Mouse (Mus musculus): ENCODE data around the gene Pex5l.

Gene Pex5l

DNA sequence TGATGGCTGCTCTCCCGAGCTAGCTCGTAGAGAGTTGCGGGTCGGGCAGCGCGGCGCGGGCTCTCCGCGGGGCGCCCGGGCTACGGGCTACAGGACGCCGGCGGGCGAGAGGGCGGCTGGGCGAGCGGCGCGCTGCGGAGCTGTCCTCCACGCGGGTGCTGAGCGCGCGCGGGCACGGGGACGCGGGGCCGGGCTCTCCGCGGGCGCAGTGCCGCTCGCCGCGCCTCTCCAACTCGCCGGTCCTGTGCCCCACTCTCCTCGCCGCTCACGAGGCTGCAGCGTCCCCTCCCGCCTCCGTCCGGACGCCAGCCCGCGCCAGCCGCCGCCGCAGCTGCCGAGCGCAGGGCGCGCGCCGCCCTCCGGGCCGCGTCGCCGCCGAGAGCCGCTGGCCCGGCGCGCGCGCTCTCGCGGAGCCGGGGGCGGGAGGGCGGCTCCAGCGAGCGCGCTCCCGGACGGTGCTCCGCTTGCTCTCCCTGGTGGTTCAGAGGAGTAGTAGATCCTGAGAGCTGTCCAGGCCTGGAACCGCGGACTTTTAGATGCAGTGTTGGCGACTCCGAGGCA, at the start of gene Pex5l:
TSS of gene Pex5l (minus strand) at position 347 of the 561 bp plus-strand sequence.
- peak in 1 of 2 experiments; percentile 11 for DNase-seq (ENCODE audit: low spot score in 2 of 2)

DNA sequence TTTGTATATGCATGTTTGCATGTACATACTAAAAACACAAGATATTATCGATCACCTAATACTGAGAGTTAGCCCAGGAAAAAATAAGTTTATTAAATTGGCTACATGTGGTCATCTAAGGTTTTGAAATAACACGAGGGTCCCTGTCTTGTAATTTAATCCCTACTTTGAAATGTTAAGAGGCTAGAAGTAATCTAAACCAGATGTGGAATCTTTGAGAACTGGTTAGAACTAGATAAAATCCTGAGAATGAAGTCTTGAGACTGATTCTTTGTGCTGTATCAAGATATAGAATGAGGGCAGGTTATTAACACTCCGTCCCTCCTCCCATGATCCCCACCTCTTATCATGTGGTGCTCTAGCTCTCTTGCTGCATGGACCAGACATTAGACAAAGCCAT, 22.1 kb upstream of the Pex5l start:
- DNase-seq (ENCODE audit: low spot score in 2 of 2), result no peak

DNA sequence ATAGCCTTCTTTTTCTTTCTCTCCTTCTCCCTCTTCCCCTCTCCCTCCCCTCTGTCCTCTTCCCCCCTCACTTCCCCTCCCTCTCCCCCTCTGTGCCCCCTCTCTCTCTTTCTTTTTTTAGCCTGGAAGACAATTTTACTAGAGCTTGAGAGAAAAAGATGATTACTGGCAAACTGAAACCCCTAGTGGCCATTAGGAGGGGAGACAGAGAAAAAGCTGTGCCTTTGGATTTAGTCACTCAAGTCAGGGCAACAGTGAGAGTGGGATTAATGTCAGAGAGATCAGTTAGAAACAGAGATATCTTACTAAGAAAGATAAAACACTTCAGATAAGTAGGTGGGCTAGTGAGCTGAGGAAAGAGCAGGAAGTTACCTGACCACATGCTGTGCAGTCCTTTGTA, 20.8 kb upstream of the Pex5l start:
- DNase-seq (ENCODE audit: low spot score in 2 of 2), result no peak

DNA sequence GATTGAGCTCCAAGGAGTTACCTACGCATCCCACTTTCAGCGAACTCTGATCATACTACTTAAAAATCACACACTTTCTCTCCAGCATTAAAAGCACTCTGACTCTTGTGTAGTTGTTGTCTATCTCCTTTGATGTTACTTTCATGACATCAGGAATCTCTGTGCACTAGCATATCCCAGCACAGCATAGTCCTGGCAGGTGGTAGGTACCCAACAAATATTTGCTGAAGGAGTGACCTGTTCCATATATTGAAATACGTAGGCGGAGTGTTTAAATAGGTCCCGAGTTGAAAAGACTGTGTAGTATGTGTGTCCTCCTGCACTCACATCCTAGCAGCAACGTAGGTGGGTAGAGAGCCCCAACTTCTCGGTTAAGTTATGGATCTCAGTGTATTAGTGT, 545 bp upstream of the Pex5l start:
- DNase-seq (ENCODE audit: low spot score in 2 of 2), result no peak

DNA sequence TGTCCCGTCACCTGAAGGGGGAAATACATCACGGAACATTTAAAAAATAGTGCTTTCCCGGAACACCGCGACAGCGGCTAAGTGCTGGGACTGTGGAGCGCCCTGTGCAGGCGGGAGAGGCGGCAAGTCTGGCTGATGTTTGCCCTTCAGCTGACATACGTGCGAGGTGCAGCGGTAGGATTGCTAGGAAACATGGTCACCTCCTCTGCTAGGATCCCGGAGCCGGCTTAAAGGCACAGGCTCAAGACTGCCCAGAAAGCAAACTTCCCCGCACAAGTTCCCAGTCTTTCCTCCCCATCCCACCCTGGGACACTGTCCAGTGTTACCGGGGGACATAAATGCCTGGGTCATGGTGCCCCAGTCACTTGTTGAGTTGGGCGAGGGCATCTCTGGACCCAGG, 649 bp downstream of the Pex5l start:
- DNase-seq (ENCODE audit: low spot score in 2 of 2), result no peak

DNA sequence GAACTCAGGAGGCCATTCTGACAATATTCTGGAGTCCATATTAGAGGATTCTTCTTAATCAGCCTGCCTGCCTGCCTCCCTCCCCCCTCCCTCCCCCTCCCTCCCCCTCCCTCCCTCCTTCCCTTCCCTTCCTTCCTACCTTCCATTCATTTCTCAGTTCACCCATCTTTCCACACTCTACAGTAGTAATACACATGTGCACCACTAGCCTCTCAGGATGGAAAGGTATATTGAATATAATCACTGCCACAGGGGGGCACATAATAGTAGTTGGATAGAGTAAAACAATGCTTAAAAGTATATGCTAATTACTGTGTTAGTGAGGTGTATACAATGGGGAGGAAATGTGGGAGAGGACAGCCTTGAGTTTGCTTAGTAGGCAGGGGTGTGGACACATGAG, 13.1 kb downstream of the Pex5l start:
- no peak for DNase-seq (ENCODE audit: low spot score in 2 of 2)

DNA sequence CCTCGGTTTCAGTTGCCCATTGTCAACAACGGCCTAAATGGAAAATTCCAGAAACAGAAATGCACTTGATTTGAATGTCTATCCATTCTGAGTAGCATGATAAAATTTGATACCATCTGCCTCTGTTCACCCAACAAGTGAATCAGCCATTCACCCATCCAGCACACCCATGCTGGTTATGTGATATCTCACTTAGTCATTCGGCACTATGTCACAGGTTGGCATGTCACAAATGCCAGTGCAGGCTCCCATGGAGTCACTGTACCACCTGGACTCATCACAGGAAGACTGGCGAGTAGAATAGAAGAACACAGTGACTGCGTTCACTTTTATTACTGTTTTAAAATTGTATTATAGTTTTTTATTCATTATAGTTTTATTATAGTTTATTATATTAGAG, 18.3 kb downstream of the Pex5l start:
- DNase-seq (ENCODE audit: low spot score in 2 of 2), result no peak

DNA sequence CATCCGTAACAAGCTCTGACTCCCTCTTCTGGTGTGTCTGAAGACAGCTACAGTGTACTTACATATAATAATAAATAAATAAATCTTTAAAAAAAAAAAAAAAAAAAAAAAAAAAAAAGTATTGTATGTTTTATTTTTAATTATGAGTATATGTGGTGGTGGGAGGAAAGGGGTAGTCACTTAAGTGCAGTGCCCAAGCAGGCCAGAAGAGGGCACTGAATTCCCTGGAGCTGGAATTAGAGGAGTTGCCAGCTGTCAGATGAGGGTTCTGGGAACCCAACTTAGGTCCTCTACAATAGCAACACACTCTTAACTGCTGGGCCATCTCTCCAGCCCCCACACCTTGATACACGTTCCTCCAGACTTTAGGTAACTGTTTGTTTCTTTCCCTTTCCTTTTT, 37.3 kb downstream of the Pex5l start:
- DNase-seq (ENCODE audit: low spot score in 2 of 2), result no peak

DNA sequence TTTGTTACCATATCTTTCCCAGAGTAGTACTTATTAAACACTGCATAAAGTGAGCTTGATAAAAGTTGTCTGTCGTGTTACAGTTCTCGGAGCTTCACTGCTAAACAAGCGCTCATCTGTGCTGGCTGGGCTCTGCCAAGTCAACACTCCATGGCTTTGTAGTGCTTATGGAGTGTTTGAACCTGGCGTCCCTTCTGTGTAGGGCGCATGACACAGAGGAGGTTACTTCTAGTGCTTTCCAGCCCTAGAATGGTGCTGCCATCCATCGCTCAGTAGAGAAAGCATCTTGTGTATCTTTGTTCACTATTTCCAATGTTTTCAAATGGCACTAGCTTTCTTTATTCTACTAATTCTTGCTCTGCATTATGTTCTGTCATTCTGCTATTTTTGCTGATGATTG, 39.5 kb downstream of the Pex5l start:
- no peak for DNase-seq (ENCODE audit: low spot score in 2 of 2)

DNA sequence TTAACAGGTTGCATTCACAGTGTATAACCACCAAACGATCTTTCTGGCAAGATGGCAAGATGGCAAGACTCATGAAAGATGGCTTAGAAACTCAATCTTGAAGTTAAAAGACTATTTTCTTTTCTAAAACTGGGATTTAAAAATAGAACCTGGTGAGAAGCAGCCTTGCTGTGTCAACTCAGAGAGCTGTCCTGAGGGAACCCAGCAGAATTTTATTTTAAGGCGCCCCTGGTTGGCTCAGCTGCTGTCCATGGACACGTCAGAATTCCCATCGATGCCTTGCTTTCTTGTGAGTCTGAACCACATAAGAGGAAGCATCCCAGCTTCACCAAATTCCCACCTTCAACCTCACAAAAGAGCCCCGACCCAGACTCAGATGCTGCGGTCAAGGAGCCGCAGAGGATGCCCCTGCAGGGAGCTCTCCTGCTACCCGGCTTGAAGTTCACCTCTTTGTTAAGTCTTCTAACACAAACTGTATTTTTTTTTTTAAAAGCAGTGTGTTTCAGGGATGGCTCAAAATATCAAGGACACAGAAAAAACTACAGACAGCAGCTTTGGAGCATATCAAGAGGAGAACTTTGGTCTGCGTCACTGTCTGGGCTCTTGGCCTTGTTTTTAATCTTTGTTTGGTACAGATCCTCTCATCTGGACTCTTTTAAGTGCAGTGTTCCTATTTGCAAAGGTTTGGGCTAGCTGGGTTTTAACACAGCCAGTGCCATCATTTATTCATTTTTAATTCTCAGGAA, 44.3 kb downstream of the Pex5l start:
- DNase-seq (ENCODE audit: low spot score in 2 of 2), result no peak

DNA sequence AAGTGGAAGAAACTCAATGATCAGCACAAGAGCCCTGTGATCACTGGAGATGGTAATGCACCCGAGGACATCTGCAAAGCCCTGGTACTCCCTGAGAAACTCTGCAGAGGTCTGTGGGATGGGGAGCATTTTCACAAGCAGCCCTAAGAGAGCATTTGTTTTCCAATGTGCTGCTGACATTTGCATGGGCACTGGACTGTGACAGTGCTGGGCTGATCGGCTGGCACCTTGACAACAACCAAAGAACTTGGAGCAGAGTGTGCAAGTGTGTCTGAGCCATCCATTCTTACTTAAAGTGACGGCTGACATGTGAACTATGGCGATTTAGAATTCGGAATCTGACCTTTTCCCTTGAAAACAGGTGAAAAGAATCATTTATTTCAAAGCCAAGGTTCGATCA, 49.4 kb downstream of the Pex5l start:
- no peak for DNase-seq (ENCODE audit: low spot score in 2 of 2)

DNA sequence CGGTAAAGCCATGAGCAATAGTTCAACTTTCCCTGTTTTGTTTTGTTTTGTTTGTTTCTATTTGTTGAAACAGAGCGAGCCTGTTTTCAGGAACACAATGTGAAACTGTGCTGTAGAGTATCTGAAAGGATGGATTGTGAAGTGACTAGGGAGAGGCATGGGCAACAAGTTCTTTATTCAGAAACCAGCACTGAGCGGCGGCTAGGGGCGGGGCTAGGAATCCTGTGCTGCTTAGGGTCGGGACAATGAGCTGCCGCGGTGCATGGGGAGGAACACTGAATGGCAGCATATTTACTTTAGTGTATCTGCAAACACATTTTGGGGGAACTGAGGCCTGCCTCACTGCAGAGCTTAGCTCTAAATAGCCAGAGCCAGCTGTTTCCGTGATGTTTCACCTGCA, 53.0 kb downstream of the Pex5l start:
- no peak for DNase-seq (ENCODE audit: low spot score in 2 of 2)

DNA sequence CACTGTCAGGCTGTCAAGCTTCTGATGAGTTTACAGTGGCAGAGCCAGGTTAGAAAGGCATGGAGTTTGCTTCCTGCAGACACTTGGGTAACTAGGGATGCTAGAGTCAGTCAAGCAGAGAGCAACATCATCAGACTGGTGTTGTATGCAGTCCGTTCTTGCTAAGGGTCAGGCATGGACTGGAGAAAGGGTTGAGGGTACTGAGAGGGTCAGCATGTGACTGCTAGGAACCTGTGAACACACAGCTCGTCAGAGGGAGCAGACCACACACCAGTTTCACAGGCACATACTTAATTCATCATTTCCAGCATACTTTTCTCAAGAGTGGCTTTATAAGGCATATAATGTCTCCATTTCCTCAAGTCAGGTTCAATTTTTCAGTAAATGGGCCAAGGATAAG, 53.6 kb downstream of the Pex5l start:
- DNase-seq (ENCODE audit: low spot score in 2 of 2), result no peak

DNA sequence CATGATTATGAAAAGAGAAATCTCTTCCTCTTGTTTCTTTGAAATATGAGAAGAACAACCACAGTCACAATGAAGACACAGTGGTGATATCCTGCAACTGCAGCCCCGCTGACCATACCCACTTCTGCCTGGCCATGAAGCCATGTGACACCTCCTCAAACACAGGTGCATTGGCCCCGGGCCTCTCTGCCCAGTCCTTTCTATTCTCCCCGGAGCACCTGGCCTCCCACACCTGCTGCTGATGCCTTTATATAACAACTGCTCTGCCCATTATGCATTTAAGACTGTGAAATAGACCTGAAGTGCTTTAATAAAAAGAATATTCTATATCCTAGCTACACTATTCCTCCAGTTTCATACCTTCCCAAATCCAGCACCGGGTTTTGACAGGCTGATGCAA, 54.8 kb downstream of the Pex5l start:
- DNase-seq (ENCODE audit: low spot score in 2 of 2), result no peak

DNA sequence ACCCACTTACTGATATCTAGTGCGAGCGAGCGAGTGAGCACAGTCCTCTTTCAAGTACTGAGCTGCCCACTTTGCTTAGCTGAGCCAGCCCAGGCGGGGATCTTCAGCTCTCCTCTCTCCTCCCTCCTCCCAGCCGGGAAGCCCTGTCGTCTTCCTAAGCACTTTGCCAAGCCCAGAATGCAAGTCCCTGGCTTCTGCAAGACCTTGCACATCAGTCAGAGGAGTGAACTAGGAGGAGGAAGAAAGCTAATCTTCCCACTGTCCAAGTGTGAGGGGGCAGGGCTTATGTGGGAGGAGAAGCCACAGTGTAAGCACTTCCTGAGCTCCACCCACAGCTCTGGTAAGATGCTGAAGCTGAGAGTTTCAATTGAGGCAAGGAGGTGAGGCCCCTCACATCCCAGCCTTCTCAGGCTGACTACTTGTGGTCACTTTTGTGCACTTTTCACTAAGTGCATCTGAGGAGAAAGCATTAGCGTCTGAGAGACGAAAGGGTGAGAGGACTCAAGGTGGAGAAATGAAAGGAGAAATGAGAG, 60.2 kb downstream of the Pex5l start:
- DNase-seq (ENCODE audit: low spot score in 2 of 2), result no peak

DNA sequence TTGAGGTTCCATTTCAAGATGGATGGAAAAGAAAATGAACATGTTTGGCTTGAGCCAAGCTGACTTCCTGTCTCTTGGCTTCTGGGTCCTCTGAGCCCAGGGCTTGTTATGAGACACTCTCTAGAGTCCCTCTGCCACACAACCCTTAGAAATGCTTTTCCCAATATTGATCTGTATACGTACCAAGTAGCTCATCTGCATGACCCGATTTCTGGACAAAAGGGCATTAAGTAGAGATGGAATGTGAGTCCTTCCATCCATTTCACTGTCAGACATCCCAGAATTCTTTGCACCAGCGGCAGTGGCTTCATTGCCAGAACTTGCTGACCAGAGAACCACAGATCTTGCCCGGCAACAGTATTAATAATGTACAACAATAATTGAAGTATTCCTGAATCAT, 61.3 kb downstream of the Pex5l start:
- no peak for DNase-seq (ENCODE audit: low spot score in 2 of 2)

DNA sequence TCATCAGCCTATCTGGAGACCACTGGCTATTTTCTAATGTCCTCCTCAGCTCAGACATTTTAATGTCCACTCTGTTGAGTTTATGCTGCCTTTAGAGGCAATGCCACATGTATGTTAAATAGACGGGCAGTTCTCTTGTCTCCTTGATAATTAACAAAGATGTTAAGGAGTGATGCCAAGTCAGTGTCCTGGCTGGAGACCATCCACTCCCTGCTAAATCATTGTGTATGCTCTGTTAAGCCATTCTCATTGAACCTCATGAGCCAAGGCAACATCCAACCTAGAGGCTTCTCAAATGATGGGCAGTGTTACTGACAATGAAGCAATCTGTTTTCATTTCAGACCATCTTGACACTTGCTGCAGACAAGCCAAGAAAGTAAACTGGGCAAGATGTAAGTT, 63.4 kb downstream of the Pex5l start:
- no peak for DNase-seq (ENCODE audit: low spot score in 2 of 2)

DNA sequence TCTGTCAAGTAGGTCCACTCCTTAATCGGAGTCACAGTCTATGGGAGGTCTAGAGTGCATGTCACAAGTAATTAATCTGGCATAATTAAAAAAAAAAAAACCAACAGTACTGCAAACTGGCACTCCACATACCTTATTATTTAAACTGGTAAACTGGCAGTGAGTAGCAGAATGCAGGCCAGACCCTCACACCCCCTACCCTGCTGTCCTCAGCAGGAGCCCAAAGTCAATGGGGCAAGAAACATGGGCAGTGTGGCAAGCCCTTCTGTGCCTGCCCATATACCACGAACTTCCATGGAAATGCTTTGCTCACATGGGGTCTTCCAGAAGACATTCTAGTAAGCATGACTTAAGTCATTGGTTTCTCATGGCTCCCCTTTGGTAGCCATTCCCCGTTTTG, 63.9 kb downstream of the Pex5l start:
- DNase-seq (ENCODE audit: low spot score in 2 of 2), result no peak

DNA sequence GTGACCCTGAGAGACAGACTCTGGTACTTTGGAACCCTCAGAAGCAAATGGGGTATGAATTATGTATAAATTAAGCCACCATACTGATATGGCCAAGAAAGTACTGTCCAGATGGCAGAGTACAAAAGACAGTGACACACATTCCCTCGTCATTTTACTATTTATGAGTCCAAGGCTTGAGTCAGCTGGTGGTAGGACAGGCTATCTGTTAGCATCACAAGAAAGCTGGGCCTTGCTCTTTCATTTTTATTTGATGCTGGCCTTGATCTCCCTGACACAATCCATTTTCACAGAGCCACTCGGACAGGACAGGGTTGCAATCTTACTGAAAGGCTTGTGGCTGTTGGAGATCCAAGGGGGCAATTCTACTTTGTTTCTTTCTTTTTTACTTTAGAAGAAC, 67.4 kb downstream of the Pex5l start:
- DNase-seq (ENCODE audit: low spot score in 2 of 2), result no peak

DNA sequence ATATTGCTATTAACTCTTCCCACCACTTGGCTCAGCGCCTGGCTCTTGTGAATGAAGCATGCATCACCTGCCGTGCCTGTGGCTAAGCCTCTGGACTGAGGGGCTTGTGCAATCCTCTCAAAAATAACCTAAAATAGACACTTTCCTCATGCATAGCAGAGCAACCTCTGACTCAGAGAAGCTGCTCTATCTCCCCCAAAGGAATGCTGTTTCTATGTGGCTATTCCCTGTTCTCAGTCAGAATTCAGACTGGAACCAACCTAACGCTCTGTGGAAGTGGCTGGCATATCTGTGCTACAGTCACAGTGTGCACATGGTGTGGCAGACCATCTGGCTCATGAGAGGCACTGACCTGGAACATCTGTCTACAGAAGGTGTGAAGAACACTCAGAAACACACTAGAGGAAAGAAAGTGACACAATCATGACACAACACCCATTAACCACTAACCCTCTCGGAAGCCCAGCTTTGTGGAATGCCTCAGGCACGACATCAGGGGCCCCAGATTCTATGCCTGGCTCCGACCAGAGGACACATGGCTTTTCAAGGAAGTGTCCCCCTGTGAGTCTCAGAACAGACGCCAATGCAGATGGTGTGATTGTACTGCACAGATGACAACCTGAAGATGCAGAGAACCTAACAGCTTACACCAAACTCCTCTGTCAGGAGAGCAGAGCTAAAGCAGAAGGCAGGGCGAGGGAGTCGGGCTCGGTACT, 68.6 kb downstream of the Pex5l start:
- DNase-seq (ENCODE audit: low spot score in 2 of 2), result no peak

DNA sequence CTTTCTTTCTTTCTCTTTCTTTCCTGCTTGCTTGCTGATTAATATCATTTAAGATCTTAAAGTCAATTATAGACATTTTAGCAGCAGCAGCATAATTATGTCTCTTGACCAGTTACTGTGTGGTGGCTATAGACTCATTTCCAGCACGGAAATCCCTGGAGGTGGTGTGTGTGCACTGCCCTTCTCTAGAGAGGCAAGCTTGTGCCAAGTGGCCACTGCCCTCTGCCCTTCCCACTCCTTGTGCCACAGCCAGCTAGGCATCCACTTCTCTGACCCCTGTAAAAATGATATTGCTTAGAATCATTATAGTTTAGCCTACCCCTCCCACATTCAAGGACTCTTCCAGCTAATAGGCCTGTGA, 69.2 kb downstream of the Pex5l start:
- no peak for DNase-seq (ENCODE audit: low spot score in 2 of 2)

DNA sequence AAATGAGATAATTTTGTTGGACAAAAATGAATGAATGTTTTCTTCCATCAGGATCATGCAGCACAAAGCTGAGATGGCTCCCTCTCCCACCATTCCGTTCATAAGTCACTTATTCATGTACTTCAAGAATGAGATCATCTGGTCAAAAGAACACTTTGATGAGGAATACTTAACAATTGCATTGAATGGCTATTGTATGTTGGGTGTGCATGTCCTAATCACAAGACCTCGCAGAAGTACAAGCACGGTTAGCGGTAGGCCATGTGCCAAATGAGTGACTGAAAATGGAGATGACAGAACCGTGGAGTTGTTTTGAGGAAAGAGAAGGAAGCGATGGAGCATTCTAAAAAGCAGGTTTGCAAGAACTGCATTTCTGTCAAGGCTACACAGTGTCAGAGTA, 72.3 kb downstream of the Pex5l start:
- DNase-seq (ENCODE audit: low spot score in 2 of 2), result no peak

DNA sequence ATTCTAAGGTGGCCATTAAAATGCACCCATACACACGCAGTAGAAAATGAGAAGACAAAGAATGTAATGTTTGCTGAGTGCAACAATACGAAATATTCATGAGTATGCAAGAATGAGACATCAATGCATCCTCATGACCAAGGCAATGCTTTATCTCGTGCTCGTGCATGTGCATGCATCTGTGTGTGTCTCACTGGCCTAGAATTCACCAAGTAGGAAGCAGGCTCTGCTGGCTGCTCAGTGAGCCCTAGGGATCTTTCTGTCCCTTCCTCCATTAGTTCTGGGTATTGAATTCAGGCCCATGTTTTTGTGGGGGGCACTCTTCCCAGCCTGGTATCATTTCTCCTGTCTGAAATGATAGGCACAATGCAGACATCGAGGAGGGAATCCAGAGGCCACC, 74.9 kb downstream of the Pex5l start:
- DNase-seq (ENCODE audit: low spot score in 2 of 2), result no peak

All from spleen, postnatal 10 days (tissue).